Mouse (Mus musculus) thymus, postnatal 4 days (tissue): ENCODE measurements around the gene Ldlrap1.

Experiments used
- DNase-seq: peaks from one replicate; pipeline ENCODE4 v3.0.0; 2021

The Ldlrap1 gene

GRCm38 (mm10) chr4:134750825-134751224, 17.0 kb downstream of the Ldlrap1 start:
- DNase-seq = no peak

GRCm38 (mm10) chr4:134750263-134750662, 17.6 kb downstream of the Ldlrap1 start:
- peak; percentile 74 for DNase-seq

DNA sequence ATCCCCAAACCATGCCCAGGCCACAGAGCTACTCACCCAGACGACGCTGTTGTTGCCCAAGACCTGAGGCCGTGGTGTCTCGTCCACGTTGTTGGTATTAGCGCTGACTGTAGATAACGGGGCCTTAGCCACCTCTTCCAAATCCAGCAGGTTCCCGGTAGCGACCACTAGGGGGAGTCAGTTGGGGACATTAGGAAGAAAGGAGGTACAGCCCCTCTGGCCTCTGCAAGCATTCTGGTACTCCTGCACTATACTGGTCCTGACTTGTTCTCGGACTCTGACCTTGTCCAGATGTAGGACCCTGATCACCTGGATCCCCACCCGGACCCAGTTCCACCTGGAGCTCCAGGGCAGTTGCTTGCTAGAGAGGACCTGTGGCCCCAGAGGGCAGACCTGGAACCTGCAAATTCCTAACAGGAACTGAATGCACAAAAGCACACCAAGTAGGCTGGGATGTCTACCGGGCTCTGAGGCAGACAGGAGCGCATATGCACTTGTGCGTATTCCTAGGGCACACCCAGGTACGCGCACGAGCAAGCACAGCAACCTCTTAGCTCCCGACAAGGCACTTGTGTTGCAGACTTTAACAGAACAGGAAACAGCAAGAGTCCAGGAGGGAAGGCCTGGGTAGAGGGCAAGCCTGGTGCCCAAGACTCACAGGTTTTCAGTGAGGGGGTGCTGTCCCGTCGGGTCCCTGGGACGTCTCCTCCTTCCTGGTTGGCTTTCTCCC, 18.4 kb downstream of the Ldlrap1 start:
- DNase-seq = peak; percentile 71

DNA sequence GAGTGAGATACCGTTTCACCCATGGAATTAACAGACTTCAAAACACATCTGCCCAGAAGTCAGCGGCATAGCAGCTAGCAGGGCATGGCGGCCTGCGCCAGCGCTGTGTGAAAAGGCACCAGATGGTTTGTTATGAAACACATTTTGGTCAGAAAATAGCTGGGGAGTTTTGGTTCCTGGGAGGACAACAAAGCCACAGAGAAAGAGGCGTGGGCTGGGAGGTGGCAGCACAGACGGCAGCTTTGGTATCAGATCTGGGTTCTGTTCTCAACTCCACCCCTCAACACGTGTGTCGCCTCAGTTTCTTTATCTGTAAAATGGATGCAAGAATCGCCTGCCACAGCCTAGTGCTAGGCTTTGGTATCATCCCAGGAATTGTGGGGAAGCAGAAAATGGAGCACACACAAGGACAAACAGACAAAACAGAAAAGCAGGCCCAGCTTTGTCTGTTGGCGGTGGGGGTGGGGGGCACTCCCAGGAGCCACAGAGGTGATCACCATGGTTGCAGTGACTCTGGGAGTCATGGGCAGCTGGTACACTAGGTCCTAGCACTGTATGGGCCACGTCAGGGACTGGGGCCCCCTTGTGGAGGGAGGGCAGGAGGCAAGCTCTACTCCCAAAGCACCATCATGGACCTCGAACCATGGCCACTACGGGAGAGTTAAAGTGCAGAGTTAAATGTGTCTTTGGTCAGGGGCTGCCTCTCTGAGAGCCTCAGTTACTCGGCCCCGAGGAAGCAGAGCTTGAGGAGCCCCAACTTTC, 21.7 kb downstream of the Ldlrap1 start:
- peak; percentile 60 for DNase-seq

DNA sequence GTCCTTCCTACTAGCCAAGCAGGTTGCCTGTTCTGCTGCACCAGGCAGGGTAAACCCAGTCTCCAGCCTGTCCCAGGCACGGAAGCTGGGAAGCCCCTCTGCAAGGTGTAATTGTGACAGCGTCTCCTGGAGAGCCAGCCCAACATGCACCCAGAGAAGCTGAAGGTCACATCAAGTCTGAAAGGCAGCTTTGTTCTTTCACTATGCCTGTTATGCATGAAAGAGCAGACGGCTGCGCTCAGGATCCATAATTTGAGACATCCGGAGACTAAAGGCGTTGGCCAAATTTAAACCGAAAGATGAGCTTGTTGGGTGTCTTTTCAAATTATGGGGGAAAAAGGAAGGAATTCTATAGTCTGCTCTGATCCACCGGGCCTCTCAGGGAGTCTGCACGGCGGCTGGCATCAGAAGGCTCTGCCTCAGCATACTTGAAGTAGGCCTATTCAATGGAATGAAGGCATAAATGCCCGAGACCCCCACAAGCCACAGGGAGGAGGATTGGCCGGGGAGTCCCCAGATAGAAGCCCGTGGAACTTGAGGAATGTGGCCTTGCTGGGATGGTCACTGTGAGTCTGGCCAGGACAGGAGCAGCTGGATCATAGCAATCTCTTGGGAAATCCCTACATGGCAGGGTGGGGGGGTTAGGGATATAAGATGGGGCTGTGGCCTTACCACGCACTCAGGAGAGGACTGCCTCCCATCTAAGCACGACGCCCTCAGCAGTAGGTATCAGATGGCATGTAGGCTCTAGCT, 23.8 kb downstream of the Ldlrap1 start:
- no peak for DNase-seq

- DNase-seq = no peak
These were observed 25.9 kb downstream of the Ldlrap1 start for GRCm38 (mm10) chr4:134741949-134742348.

DNA sequence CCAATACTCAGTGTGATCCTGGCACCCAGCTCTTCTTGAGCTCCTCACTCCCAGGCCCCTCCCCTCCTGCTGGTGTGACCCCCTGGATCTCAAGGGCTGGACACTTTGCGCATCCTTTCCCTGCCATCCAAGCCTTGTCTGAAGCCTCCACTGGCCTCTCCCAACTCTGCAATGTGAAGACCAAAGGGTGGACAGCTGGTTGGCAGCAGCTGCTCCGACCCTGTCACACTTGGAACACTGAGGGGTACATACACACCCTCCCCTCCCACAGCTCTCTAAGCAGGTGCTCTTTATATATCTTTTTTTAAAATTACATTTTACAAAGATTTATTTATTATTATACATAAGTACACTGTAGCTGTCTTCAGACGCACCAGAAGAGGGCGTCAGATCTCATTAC, 27.6 kb downstream of the Ldlrap1 start:
- DNase-seq = no peak

DNA sequence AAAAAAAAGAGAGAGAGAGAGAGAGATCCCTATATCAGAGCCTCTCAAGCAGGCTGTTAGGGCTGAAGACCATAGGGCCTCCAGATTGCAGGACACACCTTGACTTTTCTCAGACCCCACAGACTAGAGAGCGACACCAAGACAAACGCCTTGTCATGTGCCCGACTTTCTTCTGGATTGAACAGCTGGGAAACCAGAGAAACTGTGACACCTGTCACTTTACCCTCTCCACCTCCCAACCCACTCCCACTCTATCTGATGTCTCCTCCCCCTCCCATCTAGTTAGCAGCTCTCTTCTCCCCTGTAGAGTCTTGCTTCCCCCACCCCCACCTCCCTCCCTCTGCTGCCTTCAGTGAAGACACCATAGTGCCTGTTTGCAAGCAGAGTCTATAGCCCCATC, 28.3 kb downstream of the Ldlrap1 start:
- DNase-seq = no peak

GRCm38 (mm10) chr4:134737365-134737910, 30.4 kb downstream of the Ldlrap1 start:
- peak; percentile 63 for DNase-seq

- DNase-seq = no peak
These were observed 31.7 kb downstream of the Ldlrap1 start for GRCm38 (mm10) chr4:134736147-134736546.

DNA sequence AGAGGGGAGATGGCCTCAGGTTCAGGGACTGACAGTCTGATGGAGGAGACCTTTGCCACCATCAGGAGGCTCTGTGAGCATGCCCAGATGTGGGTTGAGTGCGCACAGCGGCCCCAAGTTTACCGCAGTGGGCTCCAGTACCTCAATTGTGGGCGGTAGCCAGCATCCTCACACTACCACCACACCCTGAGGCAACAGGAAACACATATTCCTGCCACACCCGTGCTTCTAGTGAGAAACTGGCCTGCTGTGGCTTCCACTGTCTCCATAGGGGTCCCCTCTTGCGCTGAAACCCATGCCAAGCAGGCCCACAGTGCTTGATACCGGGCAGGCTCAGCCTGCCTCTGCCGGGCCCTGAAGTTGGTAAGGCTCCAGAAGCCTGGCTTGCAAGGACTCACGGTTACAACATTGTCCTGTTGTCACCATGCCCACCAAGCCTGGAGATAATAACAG, 33.2 kb downstream of the Ldlrap1 start:
- DNase-seq = peak; percentile 67

GRCm38 (mm10) chr4:134734038-134734628, 33.7 kb downstream of the Ldlrap1 start:
- peak; percentile 73 for DNase-seq

DNA sequence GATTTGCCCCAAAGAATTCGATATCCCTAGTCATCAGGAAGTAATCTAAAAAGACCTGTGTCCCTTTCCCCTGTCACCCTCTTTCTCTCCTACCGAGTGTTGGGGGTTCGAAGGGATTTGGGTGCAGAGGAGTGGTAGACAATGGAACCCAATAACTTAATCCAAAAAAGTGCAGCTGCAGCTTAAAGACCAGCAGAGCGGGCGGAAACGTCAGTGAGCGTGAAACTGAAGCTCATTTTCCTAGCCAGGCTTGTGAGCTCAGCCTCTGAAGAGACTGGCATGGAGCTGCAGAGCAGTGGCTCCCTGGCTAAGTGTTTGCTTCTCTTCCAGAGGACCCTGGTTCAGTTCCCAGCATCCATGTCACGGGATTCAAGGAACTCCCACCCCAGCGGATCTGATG, 34.5 kb downstream of the Ldlrap1 start:
- no peak for DNase-seq

GRCm38 (mm10) chr4:134730106-134730505, 37.7 kb downstream of the Ldlrap1 start:
- DNase-seq = no peak

DNA sequence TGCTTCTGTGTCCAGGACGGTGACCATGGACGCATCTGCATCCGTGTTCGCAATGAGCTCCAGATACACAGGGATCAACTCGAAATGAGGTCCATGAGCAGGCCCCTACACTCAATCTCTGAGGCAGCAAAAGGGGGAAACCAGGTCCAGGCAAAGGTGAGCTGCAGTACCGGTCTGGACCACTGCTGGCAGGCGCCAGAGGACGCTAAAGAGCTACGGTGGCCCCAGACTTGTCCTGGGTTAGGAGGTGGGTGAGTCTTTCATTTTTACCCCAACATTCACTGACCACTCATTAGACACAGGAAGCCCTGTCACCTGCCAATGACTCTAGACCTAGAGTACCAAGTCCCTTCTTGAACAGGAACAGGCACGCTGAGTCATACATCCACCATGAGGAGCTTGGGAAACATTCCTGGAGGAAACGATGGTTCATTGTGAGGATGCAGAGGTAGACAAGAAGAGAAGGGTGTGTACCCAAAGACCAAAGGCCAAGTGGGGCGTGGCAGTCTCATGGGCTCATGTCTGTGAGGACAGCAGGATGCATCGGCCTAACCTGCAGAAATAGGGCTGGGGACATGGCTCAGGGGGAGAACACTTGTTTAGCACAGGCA, 42.0 kb downstream of the Ldlrap1 start:
- DNase-seq = no peak

GRCm38 (mm10) chr4:134724974-134725373, 42.9 kb downstream of the Ldlrap1 start:
- no peak for DNase-seq

DNA sequence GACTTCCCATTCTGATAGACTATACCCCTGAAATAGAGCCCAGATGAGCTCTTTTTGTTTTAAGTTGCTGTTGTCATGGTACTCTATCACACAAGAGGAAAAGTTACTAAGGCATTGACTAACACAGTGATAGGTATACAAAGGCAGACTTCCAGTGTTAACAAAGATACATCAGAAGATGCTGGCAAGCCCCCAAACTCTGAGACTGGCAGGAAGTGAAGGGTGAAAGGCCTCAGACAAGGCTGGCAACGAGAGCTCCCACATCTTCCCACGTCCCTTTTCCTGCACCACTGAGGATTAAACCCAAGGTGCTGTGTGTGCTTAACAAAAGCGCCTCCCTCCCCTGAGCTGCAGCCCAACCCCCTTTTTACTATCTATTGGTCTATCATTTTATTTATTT, 44.6 kb downstream of the Ldlrap1 start:
- DNase-seq = no peak

DNA sequence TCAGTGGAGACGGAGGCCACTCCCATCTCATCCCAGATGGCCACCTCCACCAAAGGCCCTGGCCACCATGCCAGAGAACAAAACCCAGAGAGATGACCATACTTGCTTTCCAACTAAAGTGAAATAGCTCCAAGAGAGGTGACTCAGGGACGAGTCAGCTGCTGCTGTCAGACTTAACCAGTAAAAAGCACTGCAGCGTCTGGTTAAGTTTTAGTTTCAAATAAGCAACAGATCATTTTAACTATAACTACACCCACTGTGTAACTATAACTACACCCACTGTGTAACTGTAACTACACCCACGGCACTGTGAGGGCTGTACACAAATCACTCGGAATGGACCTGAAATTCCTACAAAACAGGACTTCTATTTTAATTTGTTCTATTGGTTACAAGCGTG, 46.7 kb downstream of the Ldlrap1 start:
- DNase-seq = no peak

GRCm38 (mm10) chr4:134720371-134720770, 47.5 kb downstream of the Ldlrap1 start:
- DNase-seq = no peak

- DNase-seq = no peak
These were observed 48.3 kb downstream of the Ldlrap1 start for GRCm38 (mm10) chr4:134719489-134719888.

DNA sequence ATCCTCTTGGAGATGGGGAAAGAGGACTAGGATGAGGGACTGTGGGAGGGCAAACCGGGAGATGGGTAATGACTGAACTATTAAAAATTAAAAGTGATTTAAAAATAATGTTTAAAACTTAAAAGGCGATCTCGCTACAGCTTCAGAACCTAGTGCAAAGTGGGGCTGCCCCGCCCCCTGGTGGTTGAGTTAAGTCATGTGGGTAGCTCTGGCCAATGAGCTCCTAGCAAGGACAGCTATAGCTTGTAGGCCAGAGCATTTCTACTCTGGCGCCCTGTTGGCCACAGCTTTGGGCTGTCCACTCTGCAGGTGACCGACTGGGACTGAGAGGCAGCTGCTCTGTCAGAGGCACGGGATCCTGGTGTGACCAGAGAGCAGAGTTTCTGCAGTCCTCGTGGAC, 53.9 kb downstream of the Ldlrap1 start:
- peak; percentile 92 for DNase-seq

- DNase-seq = no peak
These were observed 62.5 kb downstream of the Ldlrap1 start for GRCm38 (mm10) chr4:134705311-134705710.
